Mouse (Mus musculus): Measurements from ENCODE around the gene Oas2.

Oas2 gene

DNA sequence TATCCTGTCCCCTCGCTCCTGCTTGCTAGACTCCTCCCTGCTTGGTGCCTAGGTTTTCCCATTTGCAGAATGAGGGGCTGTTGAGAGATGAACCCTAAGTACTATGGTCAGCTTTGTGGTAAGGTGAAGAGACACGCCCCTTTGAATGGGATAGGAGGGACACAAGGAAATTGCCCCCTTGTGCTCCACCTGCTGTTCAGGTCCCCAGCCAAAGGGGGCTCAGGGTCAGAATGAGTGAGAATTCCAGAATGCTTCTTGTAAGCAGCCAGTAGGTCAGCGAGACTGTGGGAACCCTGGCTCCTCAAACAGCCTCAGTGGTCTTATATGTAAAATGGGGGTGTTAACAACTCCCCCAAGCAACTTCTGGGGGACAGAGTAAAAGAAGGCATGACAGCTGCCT, 51.5 kb downstream of the Oas2 start:
- in situ Hi-C loops (cut with MboI): no loop called here

GRCm38 (mm10) chr5:120696865-120697264, 52.8 kb downstream of the Oas2 start:
- in situ Hi-C loops (cut with MboI): no loop called here

GRCm38 (mm10) chr5:120696057-120696743, 53.5 kb downstream of the Oas2 start:
- in situ Hi-C loops (cut with MboI): no loop called here

GRCm38 (mm10) chr5:120694695-120695074, 55.0 kb downstream of the Oas2 start:
- in situ Hi-C loops (cut with MboI): no loop called here

DNA sequence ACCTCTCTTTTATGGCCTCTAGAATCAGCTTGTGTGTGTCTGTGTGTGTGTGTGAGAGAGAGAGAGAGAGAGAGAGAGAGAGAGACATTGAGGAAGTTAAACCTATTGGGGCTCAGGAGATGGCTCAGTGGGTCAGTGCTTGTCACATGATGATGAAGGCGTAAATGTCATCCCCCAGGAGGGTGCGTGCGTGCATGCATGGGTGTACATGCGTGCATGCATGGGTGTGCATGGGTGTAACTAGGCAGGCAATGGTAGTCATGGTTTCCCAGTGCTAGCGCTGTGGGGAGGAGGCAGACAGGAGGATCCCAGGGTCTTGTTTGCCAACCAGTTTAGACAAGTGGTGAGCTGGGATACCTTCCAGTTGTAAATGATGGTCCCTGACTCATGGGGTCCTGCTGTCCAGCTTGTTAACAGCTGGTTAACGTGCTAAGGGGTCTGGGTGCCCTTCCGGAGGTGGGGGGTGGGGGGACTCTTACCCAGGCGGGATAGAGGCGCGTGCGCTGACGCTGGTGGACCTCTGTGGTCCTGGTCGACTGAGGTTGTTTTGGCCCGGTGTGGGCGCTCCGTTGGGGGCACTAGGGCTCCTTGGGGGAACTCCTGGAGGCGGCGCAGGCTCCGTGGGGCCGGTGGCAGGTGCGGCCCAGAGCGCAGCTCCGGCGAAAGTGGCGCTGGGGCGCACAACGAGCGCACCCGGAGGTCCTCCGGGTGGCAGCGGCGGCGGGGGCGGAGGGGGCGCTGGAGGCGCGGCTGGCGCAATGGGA, 55.5 kb downstream of the Oas2 start:
- in situ Hi-C loops (cut with MboI): no loop called here

DNA sequence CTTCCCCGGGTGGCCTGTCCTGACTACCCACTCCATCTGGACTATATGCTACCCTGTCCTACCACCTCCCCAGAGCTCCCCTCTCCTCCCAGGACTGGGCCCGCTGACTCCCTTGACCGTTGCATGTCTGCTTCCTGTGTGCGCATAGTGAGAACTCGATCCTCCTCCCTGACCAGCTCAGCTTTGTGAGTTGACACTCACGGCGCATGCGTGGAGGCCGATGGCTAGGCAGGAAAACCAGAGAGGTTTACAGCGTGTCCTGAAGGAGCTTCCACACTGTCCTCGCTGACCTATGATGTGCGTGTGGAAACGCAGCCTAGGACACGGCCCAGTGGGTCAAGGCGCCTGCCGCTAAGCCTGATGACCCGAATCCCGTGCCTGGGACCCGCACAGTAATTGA, 57.6 kb downstream of the Oas2 start:
- in situ Hi-C loops (cut with MboI): no loop called here

DNA sequence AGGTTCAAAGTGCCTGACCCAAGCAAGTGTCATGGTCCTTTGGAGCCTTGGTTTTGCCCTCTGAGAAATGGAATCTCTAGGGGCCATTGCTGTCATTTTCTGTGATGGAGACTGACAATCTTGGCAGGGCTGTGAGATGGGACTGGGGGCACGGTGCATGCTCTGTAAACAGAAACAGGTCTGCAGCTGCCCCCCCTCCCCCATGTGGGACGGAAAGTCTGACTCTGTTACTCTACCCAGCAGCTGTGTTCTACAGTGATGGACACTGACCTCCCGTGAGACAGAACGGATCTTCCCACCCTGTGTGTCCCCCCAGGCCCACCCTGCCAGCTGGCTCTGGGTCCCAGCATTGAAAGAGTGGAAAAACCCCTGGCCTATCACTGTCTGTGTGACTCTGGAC, 59.2 kb downstream of the Oas2 start:
- in situ Hi-C loops (cut with MboI): no loop called here

DNA sequence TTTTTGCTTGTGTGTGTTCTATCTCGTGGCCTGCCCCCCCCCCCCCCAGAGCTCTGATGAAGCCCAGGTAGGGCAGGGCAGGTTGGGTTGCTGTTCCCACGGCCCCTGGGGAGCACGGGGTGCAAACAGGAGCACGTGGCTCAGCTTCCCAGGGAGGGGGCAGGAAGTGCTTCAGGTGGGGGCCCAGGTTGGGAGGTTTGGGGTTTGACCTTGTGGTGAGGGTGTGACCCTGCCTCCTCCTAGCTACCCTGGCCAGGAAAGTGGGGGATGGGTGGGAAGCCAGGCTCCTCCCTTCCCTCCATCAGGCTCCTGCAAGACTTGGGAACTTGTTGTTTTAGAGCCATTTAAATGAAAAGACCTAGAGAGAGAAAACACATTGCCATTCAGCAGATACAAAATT, 61.2 kb downstream of the Oas2 start:
- in situ Hi-C loops (cut with MboI): no loop called here

DNA sequence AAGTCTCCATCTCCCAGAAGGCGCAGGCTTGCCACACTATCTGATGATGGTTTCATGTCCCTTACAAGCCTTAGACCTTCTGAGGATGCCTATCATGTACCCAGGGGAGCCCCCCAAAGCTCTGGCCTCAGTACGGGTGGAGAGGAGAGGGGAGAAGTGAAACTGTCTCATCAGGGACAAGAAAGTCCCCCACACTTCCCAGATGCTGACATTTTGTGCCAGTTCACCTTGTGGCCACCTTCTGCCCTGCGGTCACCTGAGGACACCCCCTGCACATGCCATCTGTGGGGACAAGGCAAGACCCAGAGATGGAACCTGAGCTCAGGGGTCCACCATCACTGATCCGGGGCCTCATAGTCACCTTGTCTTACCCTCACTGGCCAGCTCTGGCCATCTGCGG, 61.8 kb downstream of the Oas2 start:
- in situ Hi-C loops (cut with MboI): no loop called here

GRCm38 (mm10) chr5:120687484-120687851, 62.2 kb downstream of the Oas2 start:
- in situ Hi-C loops (cut with MboI): no loop called here

DNA sequence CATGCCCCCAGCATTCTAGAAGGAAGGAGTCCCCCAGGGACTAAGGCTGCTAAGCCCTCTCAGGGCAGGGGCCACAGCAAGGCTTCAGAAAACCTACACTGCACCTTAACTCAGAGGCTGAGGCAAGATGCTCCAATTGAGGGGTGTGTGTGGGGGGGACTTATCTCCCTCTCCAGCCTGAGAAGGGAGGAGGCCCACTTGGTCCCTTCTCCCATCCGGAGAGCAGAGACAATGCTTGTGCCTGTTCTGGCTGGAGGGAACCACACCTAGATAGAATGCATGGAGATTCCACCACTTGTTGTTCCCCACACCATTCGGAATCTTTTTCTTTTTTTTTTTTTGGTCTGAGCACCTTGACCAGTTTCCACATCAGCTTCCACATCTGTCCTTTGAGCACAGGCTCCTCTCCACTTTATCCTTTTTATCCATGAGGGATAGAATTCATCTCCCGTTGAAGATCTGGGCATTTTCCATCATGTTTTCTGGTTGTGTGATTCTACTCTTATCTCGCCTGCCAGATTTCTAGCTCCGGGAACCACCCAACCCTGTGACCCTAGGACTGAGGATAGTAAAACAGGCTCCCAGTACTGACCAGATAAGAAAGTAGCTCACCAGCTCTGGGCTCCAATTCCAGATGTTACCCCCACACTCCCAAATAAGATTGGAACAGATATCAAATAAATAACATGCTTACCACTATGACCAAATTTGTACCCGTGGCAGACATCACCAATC, 62.7 kb downstream of the Oas2 start:
- in situ Hi-C loops (cut with MboI): no loop called here

DNA sequence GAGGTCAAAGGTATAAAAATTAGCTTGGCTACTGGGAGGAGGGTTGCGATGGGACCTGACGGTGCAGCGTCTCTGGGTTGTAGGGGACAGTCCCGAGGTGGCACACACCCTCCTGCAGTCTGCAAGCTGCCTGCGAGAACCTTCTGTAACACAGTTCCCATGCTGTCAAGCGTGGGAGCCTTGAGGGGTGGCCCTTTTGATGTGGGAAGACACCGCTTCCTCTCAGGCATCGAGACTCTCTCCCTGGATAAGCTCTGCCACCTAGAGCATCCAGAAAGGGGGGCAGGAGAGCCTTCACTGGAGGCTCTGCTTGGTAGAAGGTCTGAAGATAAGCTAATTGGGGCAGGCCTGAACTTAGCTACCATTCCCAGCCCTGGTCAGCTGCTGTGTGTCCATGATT, 64.0 kb downstream of the Oas2 start:
- in situ Hi-C loops (cut with MboI): no loop called here

GRCm38 (mm10) chr5:120682982-120683771, 66.5 kb downstream of the Oas2 start:
- in situ Hi-C loops (cut with MboI): no loop called here

- in situ Hi-C loops (cut with MboI): no loop called here
Measured at GRCm38 (mm10) chr5:120680918-120681317, 68.7 kb downstream of the Oas2 start.
